Mouse (Mus musculus) liver, embryonic 13.5 days (tissue): ENCODE data around the gene Tmem131l. TPM values are rescaled to one million over a fixed set of nuclear protein-coding genes. Genes with fewer than 3 reads are reported as not detected.
"Not testable (repeated sequence)": the region's sequence is repeated elsewhere in the genome, so short reads cannot be mapped to it uniquely, and the experiment has no call there.

ENCODE experiments used
- ATAC-seq: fragments of 200-750 bp; cut with Nextera tagmentation; 2 replicates; pipeline ENCODE4 v1.8.0; 2017; ENCODE audit warnings: low read depth, mild to moderate bottlenecking, moderate number of reproducible peaks, moderate library complexity
- DNase-seq: peaks from one replicate; pipeline ENCODE4 v3.0.0; 2022
- H3K27ac ChIP-seq: fragments of 300-500 bp; sonication (generic); 2 replicates; pipeline ENCODE4 v1.5.1; 2015; ENCODE audit warnings: moderate library complexity, mild to moderate bottlenecking, inconsistent platforms
- H3K27me3 ChIP-seq: fragments of 300-500 bp; sonication (generic); 2 replicates; pipeline ENCODE4 v1.6.1; 2015; ENCODE audit warnings: mild to moderate bottlenecking, inconsistent platforms
- H3K36me3 ChIP-seq: fragments of 300-500 bp; sonication (generic); 2 replicates; pipeline ENCODE4 v1.6.1; 2015; ENCODE audit warnings: mild to moderate bottlenecking, inconsistent platforms
- H3K4me1 ChIP-seq: fragments of 300-500 bp; sonication (generic); replicated peaks from 2 replicates; pipeline ENCODE4 v1.6.1; 2015; ENCODE audit warnings: inconsistent platforms
- H3K4me2 ChIP-seq: fragments of 300-500 bp; sonication (generic); 2 replicates; pipeline ENCODE4 v1.6.1; 2015; ENCODE audit warnings: inconsistent platforms, mild to moderate bottlenecking, moderate library complexity
- H3K4me3 ChIP-seq: fragments of 300-500 bp; sonication (generic); replicated peaks from 2 replicates; pipeline ENCODE4 v1.5.1; 2015; ENCODE audit warnings: mild to moderate bottlenecking, inconsistent platforms
- H3K9ac ChIP-seq: fragments of 300-500 bp; sonication (generic); 2 replicates; pipeline ENCODE4 v1.6.1; 2015; ENCODE audit warnings: mild to moderate bottlenecking, inconsistent platforms
- H3K9me3 ChIP-seq: fragments of 300-500 bp; sonication (generic); replicated peaks from 2 replicates; pipeline ENCODE4 v1.6.1; 2016; ENCODE audit warnings: inconsistent platforms
- WGBS: fragments of 180-500 bp; shearing (Covaris S2); methylation state at CpG from one replicate; pipeline ENCODE4 v1.1.7; 2015; ENCODE audit not compliant: insufficient replicate concordance; 5-methylcytosine and 5-hydroxymethylcytosine counted together
- polyA plus RNA-seq: library from polyadenylated mRNA; unstranded; fragments of >200 nt; fragmentation: Nextera tagmentation; extraction: Ambion mirVana; gene quantifications from 2 replicates; pipeline ENCODE4 v1.2.1, GENCODE M21; 2015

The Tmem131l gene
- polyA plus RNA-seq, 1 experiment from 2014 or later, result 23.0 TPM

GRCm38 (mm10) chr3:83871962-83872361 is 168.0 kb downstream of the Tmem131l start:
- H3K9ac ChIP-seq, H3K4me1 ChIP-seq, ATAC-seq, H3K27ac ChIP-seq, H3K4me3 ChIP-seq, H3K4me2 ChIP-seq, H3K27me3 ChIP-seq, DNase-seq, H3K36me3 ChIP-seq, H3K9me3 ChIP-seq: not testable (repeated sequence)
- WGBS, result 78% methylated on average over 4 of the region's 4 CpGs

- H3K4me2 ChIP-seq, ATAC-seq, H3K27ac ChIP-seq, H3K4me3 ChIP-seq, H3K9me3 ChIP-seq, DNase-seq, H3K4me1 ChIP-seq, H3K36me3 ChIP-seq, H3K27me3 ChIP-seq, H3K9ac ChIP-seq: not testable (repeated sequence)
- 79% methylated on average over 7 of the region's 7 CpGs for WGBS
These were observed 168.4 kb downstream of the Tmem131l start for GRCm38 (mm10) chr3:83871559-83871958.

DNA sequence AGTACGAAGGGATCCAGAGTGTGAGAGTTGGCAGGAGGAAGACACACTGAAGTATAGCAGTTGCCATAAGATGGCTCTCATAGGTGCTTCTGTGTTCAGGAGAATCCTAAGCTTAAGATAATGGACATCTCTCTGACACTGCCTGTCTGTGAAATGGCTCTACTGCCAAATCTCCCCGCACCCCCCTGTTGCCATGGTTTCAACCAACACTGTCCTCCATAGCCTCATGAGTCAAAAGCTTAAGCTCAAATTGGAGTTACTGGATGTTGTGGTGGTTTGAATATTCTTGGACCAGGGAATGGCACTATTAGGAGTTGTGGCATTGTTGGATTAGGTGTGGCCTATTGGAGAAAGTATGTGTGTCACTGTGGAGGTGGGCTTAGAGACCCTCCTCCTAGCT is 170.2 kb downstream of the Tmem131l start:
- ATAC-seq (no peak), DNase-seq (no peak)
- H3K4me3 ChIP-seq, result no peak overlapping the region
- H3K4me1 ChIP-seq, result no peaks in the 10 kb centered on the region
- H3K9me3 ChIP-seq, result no peaks in the 10 kb centered on the region
- H3K27ac ChIP-seq, result no peak overlapping the region
- 79% methylated on average over 2 of the region's 2 CpGs for WGBS
- no peak overlapping the region for H3K4me2 ChIP-seq
- H3K27me3 ChIP-seq, result no peaks in the 10 kb centered on the region
- no peaks in the 10 kb centered on the region for H3K36me3 ChIP-seq
- H3K9ac ChIP-seq, result no peak overlapping the region

- not testable (repeated sequence) for DNase-seq, H3K4me1 ChIP-seq, H3K27me3 ChIP-seq, ATAC-seq, H3K9me3 ChIP-seq, H3K9ac ChIP-seq, H3K4me3 ChIP-seq, H3K4me2 ChIP-seq, H3K36me3 ChIP-seq, H3K27ac ChIP-seq
These were observed 172.9 kb downstream of the Tmem131l start for GRCm38 (mm10) chr3:83867026-83867425.

- DNase-seq, result no peak
- no peak for ATAC-seq
- no peak overlapping the region for H3K4me2 ChIP-seq
These were observed 174.8 kb downstream of the Tmem131l start for GRCm38 (mm10) chr3:83865216-83865615.

GRCm38 (mm10) chr3:83864064-83864548 is 175.9 kb downstream of the Tmem131l start:
- no peak overlapping the region for H3K9ac ChIP-seq
- 65% methylated on average over 9 of the region's 9 CpGs for WGBS
- no peaks in the 10 kb centered on the region for H3K27me3 ChIP-seq
- no peak overlapping the region for H3K27ac ChIP-seq
- ATAC-seq (no peak), DNase-seq (no peak)
- no peaks in the 10 kb centered on the region; the same call in 1 of the 2 replicates for H3K4me1 ChIP-seq
- H3K36me3 ChIP-seq, result no peaks in the 10 kb centered on the region
- H3K4me2 ChIP-seq, result no peak overlapping the region
- H3K4me3 ChIP-seq, result no peak overlapping the region
- no peaks in the 10 kb centered on the region for H3K9me3 ChIP-seq

More at GRCm38 (mm10) chr3:83865216-83865615, 174.8 kb downstream of the Tmem131l start:
- Histone ChIP-seq H3K27me3 (no peaks in the 10 kb centered on the region), H3K9ac (no peak overlapping the region), H3K4me1 (no peaks in the 10 kb centered on the region; the same call in 1 of the 2 replicates), H3K36me3 (no peaks in the 10 kb centered on the region), H3K27ac (no peak overlapping the region), H3K9me3 (no peaks in the 10 kb centered on the region), H3K4me3 (no peak overlapping the region)
- 57% methylated on average over 2 of the region's 2 CpGs for WGBS

GRCm38 (mm10) chr3:83862956-83863355 is 177.0 kb downstream of the Tmem131l start:
- Histone ChIP-seq H3K36me3 (no peaks in the 10 kb centered on the region), H3K9ac (no peak overlapping the region), H3K27ac (peak overlapping the region; percentile 39; the same call in 1 of the 2 replicates), H3K4me3 (no peak overlapping the region), H3K4me2 (no peak overlapping the region), H3K4me1 (no peaks in the 10 kb centered on the region; the same call in 1 of the 2 replicates), H3K27me3 (no peaks in the 10 kb centered on the region), H3K9me3 (no peaks in the 10 kb centered on the region)
- DNase-seq, result peak; percentile 9
- peak; percentile 74 for ATAC-seq
- 8% methylated on average over 1 of the region's 1 CpGs for WGBS

DNA sequence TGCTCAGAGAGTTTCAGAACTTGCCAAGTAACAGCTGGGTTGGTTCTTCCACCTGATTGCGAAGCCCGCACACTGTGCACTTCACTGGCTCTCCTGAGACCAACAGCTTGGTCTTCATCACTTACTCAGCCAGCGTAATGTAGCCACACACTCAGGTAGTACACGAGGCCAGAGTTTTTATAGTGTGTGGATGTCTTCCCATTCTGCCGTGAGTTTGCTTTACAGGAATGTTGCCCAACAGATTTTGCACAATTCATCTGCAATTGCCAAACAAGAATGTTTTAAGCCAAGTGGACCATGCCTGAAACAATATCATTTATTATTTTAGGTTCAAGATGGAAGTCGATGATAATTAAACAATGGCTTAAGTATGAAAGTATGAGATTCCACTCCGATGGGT is 180.4 kb downstream of the Tmem131l start:
- H3K9me3 ChIP-seq, result no peaks in the 10 kb centered on the region
- no peak for ATAC-seq
- no peak overlapping the region for H3K27ac ChIP-seq
- H3K9ac ChIP-seq, result no peak overlapping the region
- no peak for DNase-seq
- 74% methylated on average over 7 of the region's 7 CpGs for WGBS
- H3K4me3 ChIP-seq, result no peak overlapping the region
- H3K36me3 ChIP-seq, result no peaks in the 10 kb centered on the region
- no peak overlapping the region for H3K4me2 ChIP-seq
- H3K4me1 ChIP-seq, result no peaks in the 10 kb centered on the region; the same call in 1 of the 2 replicates
- no peaks in the 10 kb centered on the region for H3K27me3 ChIP-seq

DNA sequence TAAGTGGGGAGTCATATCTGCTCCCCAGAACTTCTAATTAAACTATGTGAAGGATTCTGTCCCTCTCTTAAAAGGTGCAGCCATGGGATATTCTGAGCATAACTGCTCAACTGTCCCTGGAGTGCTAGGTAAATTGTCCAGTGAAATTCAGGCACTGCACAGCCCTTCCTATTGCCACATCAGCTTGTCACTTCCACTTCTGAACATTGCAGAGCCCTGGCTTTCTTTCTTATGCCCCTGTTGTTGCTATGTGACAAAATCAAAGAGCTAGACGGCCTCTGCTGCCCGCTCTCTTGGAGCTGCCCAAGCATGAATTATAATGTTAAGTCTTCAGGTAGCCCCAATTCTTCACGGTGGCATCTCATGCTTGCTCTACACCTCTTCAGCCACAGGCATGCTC is 180.9 kb downstream of the Tmem131l start:
- Histone ChIP-seq H3K27me3 (no peaks in the 10 kb centered on the region), H3K36me3 (no peaks in the 10 kb centered on the region), H3K4me3 (no peak overlapping the region), H3K9ac (no peak overlapping the region), H3K27ac (no peak overlapping the region), H3K4me1 (no peaks in the 10 kb centered on the region; the same call in 1 of the 2 replicates), H3K4me2 (no peak overlapping the region), H3K9me3 (no peaks in the 10 kb centered on the region)
- no peak for DNase-seq
- ATAC-seq, result no peak
- WGBS, result 71% methylated on average over 3 of the region's 3 CpGs

- H3K36me3 ChIP-seq, result no peaks in the 10 kb centered on the region
- H3K4me3 ChIP-seq, result no peak overlapping the region
- no peak overlapping the region for H3K4me2 ChIP-seq
- no peaks in the 10 kb centered on the region for H3K27me3 ChIP-seq
- H3K4me1 ChIP-seq, result no peaks in the 10 kb centered on the region
- 82% methylated on average over 13 of the region's 13 CpGs for whole genome bisulfite sequencing
- no peak overlapping the region for H3K9ac ChIP-seq
- ATAC-seq (no peak), DNase-seq (no peak)
- H3K27ac ChIP-seq, result no peak overlapping the region
- no peaks in the 10 kb centered on the region for H3K9me3 ChIP-seq
These were observed 182.4 kb downstream of the Tmem131l start for GRCm38 (mm10) chr3:83857621-83858020.

DNA sequence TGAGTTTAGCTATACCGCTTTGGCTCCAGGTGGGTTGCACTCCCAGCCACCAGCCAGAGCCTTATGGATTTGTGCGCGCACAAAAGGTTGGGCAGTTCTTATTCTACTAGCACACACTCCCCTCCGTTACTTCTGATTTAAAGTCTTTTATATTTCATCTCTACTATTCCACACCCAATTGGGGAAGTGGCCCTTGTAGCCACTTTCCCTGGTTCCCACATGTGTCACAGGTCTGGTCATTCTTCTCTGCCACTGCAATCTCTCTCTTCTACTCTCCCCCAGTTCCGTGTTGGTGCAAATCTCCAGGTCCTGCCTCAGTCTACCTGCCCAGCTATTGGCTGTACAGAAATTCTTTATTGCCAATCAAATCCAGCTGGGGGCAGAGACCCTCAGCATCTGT is 184.3 kb downstream of the Tmem131l start:
- no peaks in the 10 kb centered on the region for H3K36me3 ChIP-seq
- no peak overlapping the region for H3K4me2 ChIP-seq
- H3K4me1 ChIP-seq, result no peaks in the 10 kb centered on the region
- no peaks in the 10 kb centered on the region for H3K27me3 ChIP-seq
- ATAC-seq (no peak), DNase-seq (no peak)
- H3K9me3 ChIP-seq, result no peaks in the 10 kb centered on the region
- no peak overlapping the region for H3K4me3 ChIP-seq
- 77% methylated on average over 5 of the region's 5 CpGs for WGBS
- H3K27ac ChIP-seq, result no peak overlapping the region
- H3K9ac ChIP-seq, result no peak overlapping the region

- Histone ChIP-seq H3K9ac (no peak overlapping the region), H3K36me3 (no peaks in the 10 kb centered on the region), H3K4me2 (no peak overlapping the region), H3K4me3 (no peak overlapping the region), H3K4me1 (no peaks in the 10 kb centered on the region), H3K27ac (no peak overlapping the region), H3K27me3 (no peaks in the 10 kb centered on the region), H3K9me3 (no peaks in the 10 kb centered on the region)
- ATAC-seq (no peak), DNase-seq (no peak)
- WGBS, result 40% methylated on average over 2 of the region's 2 CpGs
These were observed 190.6 kb downstream of the Tmem131l start for GRCm38 (mm10) chr3:83849341-83849740.
